Mouse (Mus musculus): ENCODE data around the gene Slc6a4. TPM values are rescaled to one million over a fixed set of nuclear protein-coding genes. Genes with fewer than 3 reads are reported as not detected.

Slc6a4 gene
- total and polyA plus RNA-seq, 3 experiments, result 0.73 to 2.1 (median 1.8) TPM

- WGBS, result 19% methylated on average over 8 of the region's 8 CpGs
- H3K4me3 ChIP-seq, result no peak overlapping the region
- H3K27me3 ChIP-seq (ENCODE audit: control insufficient read depth, insufficient read depth, low read length), result no peaks in the 10 kb centered on the region; the same call in 1 of the 2 replicates
- H3K4me1 ChIP-seq (ENCODE audit: control insufficient read depth, insufficient read depth, low read length), result no peaks in the 10 kb centered on the region
- no peak for TF ChIP-seq POLR2A (IDR thresholded peaks at IDR 0.05; ENCODE audit: insufficient read depth, low read depth, low read length)
- TF ChIP-seq CTCF (IDR thresholded peaks at IDR 0.05), result no peak
- no peak for TF ChIP-seq EP300 (IDR thresholded peaks at IDR 0.05; ENCODE audit: insufficient read depth, low read depth, low read length)
- no peak overlapping the region for H3K27ac ChIP-seq
- no peaks in the 10 kb centered on the region for H3K36me3 ChIP-seq (ENCODE audit: control insufficient read depth, insufficient read depth, low read length)
- no peak for DNase-seq
- intact Hi-C loops (cut with DNase I), result no loop called here
- no peaks in the 10 kb centered on the region for H3K79me2 ChIP-seq (replicated peaks; ENCODE audit: control insufficient read depth, insufficient read depth, low read length)
- no peak overlapping the region for H3K9ac ChIP-seq (ENCODE audit: low read depth, low read length)
These were observed 21.1 kb downstream of the Slc6a4 start for GRCm38 (mm10) chr11:77019539-77019938.

DNA sequence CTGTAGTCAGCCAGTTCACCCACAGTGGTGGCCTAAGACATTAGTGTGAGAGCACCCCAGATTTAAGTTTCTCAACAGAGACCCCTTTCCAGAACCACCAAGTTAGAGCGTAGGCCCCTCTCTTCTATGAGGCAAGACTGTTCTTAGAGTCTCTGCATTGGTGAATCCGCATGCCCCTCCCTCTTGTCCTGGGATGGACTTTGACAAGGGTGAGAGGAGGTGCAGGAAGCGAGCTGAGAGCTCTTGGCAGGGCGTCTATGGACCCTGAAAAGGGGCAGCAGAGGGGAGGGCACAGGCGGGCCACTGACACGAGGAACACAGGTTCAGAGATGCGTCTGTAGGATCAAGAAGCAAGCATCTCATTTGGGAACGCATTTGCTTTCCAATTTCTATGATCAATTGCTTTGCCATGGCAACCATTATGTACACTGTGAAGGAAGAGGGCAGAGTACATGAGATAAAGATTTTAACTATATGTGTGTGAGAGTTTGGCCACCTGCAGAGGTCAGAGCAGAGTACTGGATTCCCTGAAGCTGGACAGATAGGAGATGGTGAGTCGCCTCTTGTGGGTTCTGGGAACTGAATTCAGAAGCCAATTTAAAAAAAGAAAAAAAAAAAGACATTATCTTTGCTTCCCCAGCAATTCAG, 23.5 kb downstream of the Slc6a4 start:
- WGBS, result 72% methylated on average over 9 of the region's 9 CpGs
- Histone ChIP-seq H3K79me2 (replicated peaks; ENCODE audit: control insufficient read depth, insufficient read depth, low read length) (no peaks in the 10 kb centered on the region), H3K36me3 (ENCODE audit: control insufficient read depth, insufficient read depth, low read length) (no peaks in the 10 kb centered on the region), H3K4me1 (ENCODE audit: control insufficient read depth, insufficient read depth, low read length) (no peaks in the 10 kb centered on the region), H3K27ac (no peak overlapping the region), H3K27me3 (ENCODE audit: control insufficient read depth, insufficient read depth, low read length) (no peaks in the 10 kb centered on the region; the same call in 1 of the 2 replicates), H3K9ac (ENCODE audit: low read depth, low read length) (no peak overlapping the region), H3K4me3 (no peak overlapping the region)
- intact Hi-C loops (cut with DNase I), result no loop called here
- TF ChIP-seq EP300 (IDR thresholded peaks at IDR 0.05; ENCODE audit: insufficient read depth, low read depth, low read length), result no peak
- no peak for TF ChIP-seq CTCF (IDR thresholded peaks at IDR 0.05)
- no peak for TF ChIP-seq POLR2A (IDR thresholded peaks at IDR 0.05; ENCODE audit: insufficient read depth, low read depth, low read length)
- no peak for DNase-seq

DNA sequence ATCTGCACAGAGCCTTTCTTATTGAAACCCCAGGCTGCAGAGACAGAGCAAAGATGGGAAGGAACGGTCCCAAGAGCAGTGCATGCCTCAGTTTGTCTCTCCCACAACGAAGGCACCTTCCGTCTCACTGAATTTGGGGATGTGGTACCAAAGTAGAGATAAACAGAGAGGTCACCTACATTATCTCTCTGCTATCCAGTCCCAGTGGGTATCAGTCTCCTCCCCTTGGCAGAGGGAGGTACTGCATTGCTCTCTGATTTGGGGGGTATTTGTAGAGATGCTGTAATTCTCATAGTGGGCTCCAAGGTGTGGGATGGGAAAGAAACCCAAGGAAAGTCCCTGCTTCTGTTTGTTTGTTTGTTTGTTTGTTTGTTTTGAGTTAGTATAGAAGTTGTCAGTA, 28.2 kb downstream of the Slc6a4 start:
- no peaks in the 10 kb centered on the region for H3K4me1 ChIP-seq (ENCODE audit: control insufficient read depth, insufficient read depth, low read length)
- TF ChIP-seq CTCF (IDR thresholded peaks at IDR 0.05) (peak; percentile 18), EP300 (IDR thresholded peaks at IDR 0.05; ENCODE audit: insufficient read depth, low read depth, low read length) (no peak)
- DNase-seq, result no peak
- H3K36me3 ChIP-seq (ENCODE audit: control insufficient read depth, insufficient read depth, low read length), result no peaks in the 10 kb centered on the region
- no peaks in the 10 kb centered on the region; the same call in 1 of the 2 replicates for H3K27me3 ChIP-seq (ENCODE audit: control insufficient read depth, insufficient read depth, low read length)
- no peak overlapping the region for H3K4me3 ChIP-seq
- H3K27ac ChIP-seq, result no peak overlapping the region
- intact Hi-C loops (cut with DNase I), result no loop called here
- H3K9ac ChIP-seq (ENCODE audit: low read depth, low read length), result no peak overlapping the region
- WGBS, result 72% methylated on average over 3 of the region's 3 CpGs
- H3K79me2 ChIP-seq (replicated peaks; ENCODE audit: control insufficient read depth, insufficient read depth, low read length), result no peaks in the 10 kb centered on the region

DNA sequence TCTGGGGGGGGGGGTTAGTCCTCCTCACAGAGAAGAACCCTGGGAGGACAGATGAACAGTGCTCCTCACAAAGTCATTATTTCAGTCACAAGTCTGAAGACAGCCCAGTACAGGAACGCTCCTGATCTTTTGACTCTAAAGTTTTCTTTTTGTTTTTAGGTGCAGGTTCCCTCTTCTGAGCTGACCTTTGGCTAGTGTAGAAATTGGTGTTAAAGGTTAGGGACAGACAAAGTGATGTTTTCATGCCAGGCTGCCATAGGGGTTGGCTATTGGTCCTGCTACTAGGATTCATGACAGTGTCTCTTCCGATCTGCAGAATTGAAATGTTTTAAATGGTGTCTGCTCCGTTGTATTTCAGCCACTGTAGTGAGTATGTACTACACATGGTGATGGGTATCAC, 29.8 kb downstream of the Slc6a4 start:
- no peak overlapping the region for H3K9ac ChIP-seq (ENCODE audit: low read depth, low read length)
- H3K27me3 ChIP-seq (ENCODE audit: control insufficient read depth, insufficient read depth, low read length), result no peaks in the 10 kb centered on the region
- TF ChIP-seq POLR2A (IDR thresholded peaks at IDR 0.05; ENCODE audit: insufficient read depth, low read depth, low read length), result no peak
- intact Hi-C loops (cut with DNase I), result no loop called here
- 84% methylated on average over 3 of the region's 3 CpGs for WGBS
- H3K4me1 ChIP-seq (ENCODE audit: control insufficient read depth, insufficient read depth, low read length), result no peaks in the 10 kb centered on the region
- no peak overlapping the region for H3K27ac ChIP-seq
- no peaks in the 10 kb centered on the region for H3K36me3 ChIP-seq (ENCODE audit: control insufficient read depth, insufficient read depth, low read length)
- no peak overlapping the region for H3K4me3 ChIP-seq
- no peak for DNase-seq
- no peaks in the 10 kb centered on the region for H3K79me2 ChIP-seq (replicated peaks; ENCODE audit: control insufficient read depth, insufficient read depth, low read length)

DNA sequence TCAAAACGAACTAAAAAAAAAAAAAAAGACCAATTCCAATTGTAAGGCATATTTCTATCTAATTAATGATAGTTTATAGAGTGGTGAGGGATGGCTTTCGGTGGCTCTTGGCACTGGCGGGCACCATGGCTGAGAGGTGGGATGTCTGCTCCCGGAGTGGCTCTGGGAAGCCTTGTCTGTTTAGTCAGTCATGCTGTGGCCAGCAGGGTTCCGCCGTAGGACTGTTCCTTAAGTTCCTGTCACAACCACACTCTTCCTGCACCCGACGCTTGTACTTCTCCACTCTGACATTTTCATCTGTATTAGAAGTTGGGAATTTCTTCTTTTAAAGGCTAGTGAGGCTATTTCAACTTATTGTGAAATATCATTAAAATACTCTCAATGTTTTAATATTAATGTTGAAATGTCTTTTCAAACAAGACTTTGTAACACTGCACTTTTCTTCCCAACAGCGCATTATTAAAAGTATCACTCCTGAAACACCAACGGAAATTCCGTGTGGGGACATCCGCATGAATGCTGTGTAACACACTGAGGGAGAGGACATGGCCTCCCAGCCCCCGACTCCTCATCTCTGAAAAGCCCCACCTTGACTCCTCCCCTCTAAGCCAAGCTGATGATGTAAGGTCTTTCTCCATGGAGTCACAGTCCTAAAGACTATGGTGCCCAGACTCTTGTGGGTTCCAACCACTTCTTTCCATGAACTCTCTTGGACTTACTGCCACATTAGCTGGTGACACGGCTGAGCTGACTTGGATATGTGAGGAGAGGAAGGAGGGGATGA, 32.9 kb downstream of the Slc6a4 start:
- Histone ChIP-seq H3K4me3 (no peak overlapping the region), H3K27me3 (ENCODE audit: control insufficient read depth, insufficient read depth, low read length) (no peaks in the 10 kb centered on the region), H3K27ac (no peak overlapping the region), H3K9ac (ENCODE audit: low read depth, low read length) (no peak overlapping the region), H3K4me1 (ENCODE audit: control insufficient read depth, insufficient read depth, low read length) (no peaks in the 10 kb centered on the region), H3K79me2 (replicated peaks; ENCODE audit: control insufficient read depth, insufficient read depth, low read length) (no peaks in the 10 kb centered on the region), H3K36me3 (ENCODE audit: control insufficient read depth, insufficient read depth, low read length) (no peaks in the 10 kb centered on the region)
- intact Hi-C loops (cut with DNase I), result no loop called here
- TF ChIP-seq EP300 (IDR thresholded peaks at IDR 0.05; ENCODE audit: insufficient read depth, low read depth, low read length), result no peak
- no peak for TF ChIP-seq CTCF (IDR thresholded peaks at IDR 0.05)
- TF ChIP-seq POLR2A (IDR thresholded peaks at IDR 0.05; ENCODE audit: insufficient read depth, low read depth, low read length), result no peak
- WGBS, result 63% methylated on average over 14 of the region's 14 CpGs
- DNase-seq, result no peak

GRCm38 (mm10) chr11:77041891-77042290, 43.5 kb downstream of the Slc6a4 start:
- 91% methylated on average over 4 of the region's 4 CpGs for WGBS
- TF ChIP-seq CTCF (IDR thresholded peaks at IDR 0.05), result no peak
- TF ChIP-seq POLR2A (IDR thresholded peaks at IDR 0.05; ENCODE audit: insufficient read depth, low read depth, low read length), result no peak
- TF ChIP-seq EP300 (IDR thresholded peaks at IDR 0.05; ENCODE audit: insufficient read depth, low read depth, low read length), result no peak

More at GRCm38 (mm10) chr11:77041891-77042290, 43.5 kb downstream of the Slc6a4 start:
- Histone ChIP-seq H3K79me2 (replicated peaks; ENCODE audit: control insufficient read depth, insufficient read depth, low read length) (no peaks in the 10 kb centered on the region), H3K36me3 (ENCODE audit: control insufficient read depth, insufficient read depth, low read length) (no peaks in the 10 kb centered on the region), H3K4me3 (no peak overlapping the region), H3K4me1 (ENCODE audit: control insufficient read depth, insufficient read depth, low read length) (no peaks in the 10 kb centered on the region), H3K9ac (ENCODE audit: low read depth, low read length) (no peak overlapping the region), H3K27me3 (ENCODE audit: control insufficient read depth, insufficient read depth, low read length) (no peaks in the 10 kb centered on the region), H3K27ac (no peak overlapping the region)
- no peak for DNase-seq
- intact Hi-C loops (cut with DNase I), result no loop called here

All from heart, adult 2 months (tissue).